Mouse (Mus musculus) G1E-ER4 (cell line): ENCODE data around the gene Agap1. TPM values are rescaled to one million over a fixed set of nuclear protein-coding genes. Genes with fewer than 3 reads are reported as not detected.

Source experiments
- GATA1 ChIP-seq: IDR thresholded peaks from one replicate; pipeline ENCODE4 v1.8.0; 2012; ENCODE audit warnings: low read length, inconsistent platforms
- polyA plus RNA-seq: library from polyadenylated mRNA; stranded (reverse); fragments of >175 nt; gene quantifications from 2 replicates; pipeline ENCODE4 v1.2.3, GENCODE M21; 2012

The Agap1 gene
- polyA plus RNA-seq, 1 experiment = not detected

DNA sequence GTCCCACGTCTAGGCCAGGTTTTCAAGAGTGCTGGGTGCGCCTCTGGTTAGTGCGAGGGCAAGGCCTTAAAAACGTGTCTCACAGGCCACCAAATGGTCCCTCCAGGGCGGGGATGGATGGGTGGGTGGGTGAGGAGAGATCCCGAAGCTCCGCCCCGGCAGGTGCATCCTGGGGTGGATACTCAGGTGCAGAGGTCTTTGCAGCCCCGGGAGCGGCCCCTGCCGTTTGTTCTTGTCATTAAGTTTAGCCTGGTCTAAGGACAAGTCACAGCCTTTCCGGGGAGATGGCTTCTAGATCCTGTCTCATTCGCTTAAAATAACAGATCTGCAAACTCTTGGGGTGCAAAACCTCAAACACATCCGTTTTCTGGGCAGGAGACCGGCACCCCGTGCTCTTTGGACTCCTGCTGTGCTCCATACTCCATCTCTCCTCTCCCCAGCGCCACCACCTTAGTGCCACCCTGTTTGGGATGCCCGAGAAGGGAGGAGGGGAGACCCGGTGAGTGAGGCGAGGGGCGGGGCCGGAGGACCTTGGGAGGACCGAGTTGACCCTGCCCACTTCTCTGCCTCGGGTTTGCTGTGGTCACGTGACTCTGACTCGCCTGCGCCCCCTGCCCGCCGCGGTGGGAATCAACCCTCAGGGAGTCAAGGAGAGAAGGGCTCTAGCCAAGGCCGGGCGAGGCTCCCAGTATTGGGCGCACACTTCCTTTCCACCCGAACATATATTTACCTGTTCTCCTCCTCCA, 485.5 kb downstream of the Agap1 start:
- no peak for TF ChIP-seq GATA1

DNA sequence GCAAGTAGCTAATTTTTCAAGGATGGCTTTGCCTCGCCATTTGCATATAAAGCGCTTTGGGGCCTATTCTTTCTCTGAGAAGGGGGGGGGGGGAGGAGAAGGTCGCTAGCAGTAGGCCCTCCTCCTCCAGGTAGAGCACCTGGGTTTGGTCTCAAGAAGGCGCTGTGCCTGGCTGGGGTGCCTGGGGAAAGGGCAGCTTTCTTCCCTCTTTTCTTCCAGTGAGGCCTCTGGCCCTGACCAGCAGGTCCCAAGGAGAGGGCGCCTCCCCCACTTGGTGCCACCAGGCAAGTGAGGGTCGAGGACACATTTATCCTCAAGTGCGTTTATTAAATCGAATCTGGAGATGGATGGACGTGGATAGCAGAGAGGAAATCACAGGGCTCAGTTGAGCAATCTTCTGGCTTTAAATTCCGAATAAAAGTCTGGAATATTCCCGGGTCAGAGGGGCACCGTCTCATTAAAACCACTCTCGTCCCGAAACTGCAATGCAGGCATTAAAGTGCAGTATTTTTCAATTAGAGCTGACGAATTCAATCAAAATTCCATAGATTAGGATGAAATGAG, 486.4 kb downstream of the Agap1 start:
- TF ChIP-seq GATA1 = no peak

DNA sequence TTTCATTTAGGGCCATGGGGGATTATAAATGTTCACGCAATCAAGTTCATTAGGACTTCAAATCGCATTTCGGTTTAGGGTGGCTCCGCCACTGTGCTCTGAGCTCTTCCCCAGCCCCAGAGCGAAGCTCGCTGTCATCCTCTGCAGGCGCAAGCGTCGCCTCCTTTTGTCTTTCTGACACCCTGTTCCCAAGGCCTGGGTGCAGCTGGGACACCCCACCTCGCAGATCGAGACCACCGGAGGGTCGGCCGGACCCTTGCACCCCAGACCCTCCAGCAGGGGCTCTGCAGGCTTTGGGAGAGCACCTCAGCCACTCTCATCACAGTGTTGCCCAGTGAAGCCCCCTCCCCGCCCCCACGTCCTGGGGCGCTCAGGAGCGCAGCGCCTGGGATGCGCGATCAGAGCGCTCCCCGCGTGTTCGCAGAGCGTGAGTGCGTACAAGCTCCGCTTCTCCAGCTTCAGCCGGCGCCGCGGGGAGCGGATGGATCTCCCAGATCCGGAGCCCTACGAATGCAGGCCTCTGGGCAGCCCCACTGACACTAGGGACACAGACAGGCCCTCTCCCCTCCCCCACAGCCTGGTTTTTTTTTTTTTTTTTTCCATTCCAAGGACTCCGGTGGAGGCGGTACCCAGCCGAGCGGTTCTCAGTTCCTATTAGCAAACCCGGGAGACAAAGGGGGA, 487.2 kb downstream of the Agap1 start:
- no peak for TF ChIP-seq GATA1

DNA sequence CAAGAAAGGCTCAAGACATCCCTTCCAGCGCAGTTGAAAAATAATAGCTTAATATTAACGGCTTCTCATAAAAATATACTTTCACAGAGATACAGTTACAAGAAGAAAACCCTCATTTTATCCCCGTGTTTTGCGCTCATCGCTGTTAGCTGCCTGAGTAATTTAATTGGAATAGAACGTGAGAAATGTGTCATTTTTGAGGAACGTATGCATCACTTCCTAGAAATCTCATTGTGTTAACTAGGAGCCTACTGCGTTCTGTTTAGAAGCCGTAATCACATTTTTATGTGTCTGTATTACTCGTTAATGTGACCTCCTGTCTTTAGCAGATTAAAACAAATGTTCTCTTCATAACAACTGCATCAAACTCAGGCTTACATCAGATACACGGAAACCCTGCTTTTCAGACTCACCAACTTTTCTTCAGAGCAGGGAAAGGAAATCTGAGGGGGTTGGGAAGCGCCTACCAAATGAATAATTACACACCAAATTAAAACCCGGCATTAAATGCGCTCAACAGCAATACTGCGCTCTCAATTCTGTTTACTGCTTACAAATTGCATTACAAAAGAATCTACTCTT, 487.9 kb downstream of the Agap1 start:
- TF ChIP-seq GATA1 = no peak

- no peak for TF ChIP-seq GATA1
These were observed 488.6 kb downstream of the Agap1 start for GRCm38 (mm10) chr1:89943202-89943601.
